Mouse (Mus musculus): ENCODE measurements around the gene Ptk7. TPM values are rescaled to one million over a fixed set of nuclear protein-coding genes. Genes with fewer than 3 reads are reported as not detected.

Ptk7 gene
- polyA plus RNA-seq, 1 experiment from 2014 or later = 86.6 TPM

DNA sequence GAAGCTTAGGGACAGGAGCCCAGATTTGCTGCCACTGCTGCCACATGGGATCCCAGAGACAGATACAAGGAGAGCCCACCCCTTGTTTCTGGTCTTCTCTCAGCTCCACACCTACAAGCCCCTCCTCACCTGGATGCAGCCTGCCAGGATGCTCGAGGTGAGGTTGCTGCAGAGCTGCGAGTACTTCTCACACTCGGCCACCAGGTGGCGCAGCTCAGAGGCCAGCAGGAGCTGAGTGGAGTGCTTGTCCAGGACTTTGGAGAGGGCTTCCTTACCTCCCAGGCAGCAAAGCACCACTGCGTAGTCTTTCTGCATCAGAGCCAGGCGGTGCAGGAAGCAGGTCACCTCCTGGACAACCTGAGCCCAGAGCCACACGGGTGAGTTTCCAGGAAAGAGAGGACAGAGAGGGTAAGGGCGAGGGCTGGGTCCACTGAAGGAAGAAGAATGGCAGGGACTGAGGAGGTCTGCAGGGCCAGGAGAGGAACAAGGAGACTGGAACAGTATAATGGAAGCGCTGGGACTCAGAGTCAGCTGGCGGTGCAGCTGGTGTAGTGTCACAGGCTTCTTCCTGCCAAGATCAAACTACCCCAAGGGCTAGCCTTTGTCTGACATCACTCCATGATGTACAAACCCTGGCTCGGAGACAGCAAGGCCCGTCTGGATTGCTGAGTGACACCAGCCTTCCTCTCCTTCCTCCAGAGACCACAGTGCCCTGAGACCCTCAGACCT, 103.6 kb downstream of the Ptk7 start:
- in situ Hi-C loops (cut with MboI; ENCODE audit: low pct_unique_long_range_greater_than_20kb) = no loop called here
- no peaks in the 10 kb centered on the region for H3K27me3 ChIP-seq
- ChIA-PET POLR2A (no interaction called here), CTCF (interaction anchor here (0.7 to 1.6 kb wide), 6 partner anchors 10 to 26 kb away, joined by 3 to 4 read pairs (median 4); partner anchors contain the start of gene Cul9)
- peak; percentile 28 for ATAC-seq
- no peak for DNase-seq (ENCODE audit: low read depth, low spot score)
- no peak for TF ChIP-seq CTCF (IDR thresholded peaks at IDR 0.05)

DNA sequence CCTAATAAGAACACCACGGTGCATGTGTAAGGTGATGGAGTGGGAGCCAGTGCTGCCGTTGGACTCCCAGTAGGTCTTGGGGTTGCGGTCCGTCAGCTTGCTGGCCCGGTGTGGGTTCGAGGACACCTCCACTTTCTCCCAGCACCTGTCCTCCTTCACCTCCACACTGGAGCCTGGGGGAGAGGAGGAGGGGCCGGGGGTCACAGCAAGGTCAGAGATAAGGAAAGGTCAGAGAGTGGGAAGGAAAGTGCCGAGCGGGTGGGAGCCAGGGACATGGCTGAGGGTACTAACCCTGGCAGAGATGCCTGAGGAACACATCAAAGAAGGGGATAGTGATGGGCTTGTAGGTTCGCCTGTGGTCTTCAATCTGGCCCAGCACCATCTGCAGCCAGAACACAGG, 104.2 kb downstream of the Ptk7 start:
- H3K27me3 ChIP-seq = no peaks in the 10 kb centered on the region
- ATAC-seq (no peak), DNase-seq (ENCODE audit: low read depth, low spot score) (no peak)
- in situ Hi-C loops (cut with MboI; ENCODE audit: low pct_unique_long_range_greater_than_20kb) = no loop called here
- no peak for TF ChIP-seq CTCF (IDR thresholded peaks at IDR 0.05)
- CTCF ChIA-PET = interaction anchor here (0.8 to 1.6 kb wide), 5 partner anchors 9 to 27 kb away, joined by 3 to 4 read pairs (median 4); partner anchors contain the start of gene Cul9
- POLR2A ChIA-PET = no interaction called here

DNA sequence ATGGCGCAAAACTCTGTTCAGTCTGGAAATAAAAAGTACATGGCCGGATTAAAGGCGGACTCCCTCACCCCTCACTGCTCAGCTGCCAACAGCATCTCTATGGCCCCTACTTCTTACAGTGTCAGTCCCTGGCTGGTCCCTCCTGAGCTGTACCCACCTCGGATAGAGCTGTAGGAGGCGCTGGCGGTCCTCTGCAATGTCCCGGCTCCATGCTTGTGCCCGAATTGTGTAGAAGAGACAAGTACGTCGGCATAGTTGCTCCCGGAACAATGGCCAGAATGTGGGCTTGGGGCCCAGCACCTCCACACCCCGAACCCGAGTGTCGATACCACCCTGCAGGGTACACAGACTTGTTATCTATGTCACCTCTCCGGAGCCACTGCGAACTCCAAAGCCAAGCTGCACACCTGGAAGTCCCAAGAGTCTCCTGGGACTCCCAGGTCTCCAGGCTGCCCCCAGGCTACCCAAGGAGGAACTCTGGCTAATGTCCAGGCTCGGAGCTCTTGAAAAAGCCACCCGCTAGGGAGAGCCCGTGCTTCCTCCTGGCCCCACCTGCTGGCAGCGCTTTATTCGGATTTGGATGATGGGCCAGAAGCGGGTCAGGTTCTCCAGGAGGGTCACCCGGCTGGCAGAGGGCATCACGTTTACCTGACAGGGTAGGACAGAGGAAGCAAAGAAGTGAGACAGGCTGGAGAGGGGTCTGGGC, 107.2 kb downstream of the Ptk7 start:
- CTCF ChIA-PET = no interaction called here
- DNase-seq (ENCODE audit: low read depth, low spot score) (no peak), ATAC-seq (no peak)
- TF ChIP-seq CTCF (IDR thresholded peaks at IDR 0.05) = no peak
- H3K27me3 ChIP-seq = no peaks in the 10 kb centered on the region
- in situ Hi-C loops (cut with MboI; ENCODE audit: low pct_unique_long_range_greater_than_20kb) = no loop called here
- POLR2A ChIA-PET = no interaction called here

DNA sequence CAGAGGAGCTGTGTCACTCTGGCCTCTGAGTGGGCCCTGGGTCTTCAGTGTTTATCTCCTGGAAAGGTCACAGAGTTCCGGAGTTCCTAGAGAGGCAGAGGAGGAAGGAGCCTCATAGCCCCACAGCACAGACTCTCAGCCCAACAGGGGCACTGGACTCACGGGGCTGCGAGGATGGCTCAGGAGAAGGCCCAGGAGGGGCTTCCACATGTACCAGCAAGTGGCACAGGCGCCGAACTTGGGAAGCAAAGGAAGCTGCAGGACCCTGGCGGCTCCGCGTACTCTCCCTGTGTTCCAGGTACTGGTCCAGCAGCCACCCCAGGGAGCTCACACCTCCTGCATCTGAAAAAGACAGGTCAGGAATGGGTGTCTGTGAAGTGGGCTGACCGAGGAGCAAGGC, 108.1 kb downstream of the Ptk7 start:
- no peak for ATAC-seq
- in situ Hi-C loops (cut with MboI; ENCODE audit: low pct_unique_long_range_greater_than_20kb) = no loop called here
- no peak for TF ChIP-seq CTCF (IDR thresholded peaks at IDR 0.05)
- POLR2A ChIA-PET = no interaction called here
- no peaks in the 10 kb centered on the region for H3K27me3 ChIP-seq
- no peak for DNase-seq (ENCODE audit: low read depth, low spot score)
- CTCF ChIA-PET = no interaction called here

DNA sequence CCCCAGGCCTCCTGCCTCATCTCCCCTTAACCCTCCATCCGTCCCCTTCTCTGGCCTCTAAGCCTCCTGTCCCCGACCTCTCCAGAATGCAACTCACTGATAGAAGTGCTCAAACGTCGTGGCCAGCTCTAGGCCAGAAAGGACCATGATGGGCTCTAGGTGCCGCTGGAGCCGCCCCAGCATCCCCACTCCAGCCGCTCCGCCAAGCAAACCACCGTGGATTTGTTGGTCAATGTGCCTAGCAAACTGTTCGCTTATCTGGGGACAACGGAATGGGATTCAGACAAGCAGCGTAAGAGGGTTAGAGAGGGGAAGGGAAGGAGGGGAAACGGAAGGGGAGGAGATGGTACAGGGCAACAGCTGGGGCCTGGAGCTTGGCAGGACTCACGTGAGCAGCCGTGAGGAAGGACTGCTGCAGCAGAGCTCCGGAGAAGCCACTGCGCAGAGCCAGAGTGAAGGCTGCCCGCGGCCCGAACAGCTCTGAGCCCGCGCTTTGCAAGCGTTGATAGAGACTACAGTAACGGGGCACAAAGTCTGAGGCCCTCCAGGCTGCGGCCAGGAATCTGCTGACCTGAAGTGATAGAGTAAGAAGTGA, 108.8 kb downstream of the Ptk7 start:
- in situ Hi-C loops (cut with MboI; ENCODE audit: low pct_unique_long_range_greater_than_20kb) = no loop called here
- DNase-seq (ENCODE audit: low read depth, low spot score) = no peak
- no peak for ATAC-seq
- H3K27me3 ChIP-seq = no peaks in the 10 kb centered on the region
- ChIA-PET POLR2A (no interaction called here), CTCF (no interaction called here)
- no peak for TF ChIP-seq CTCF (IDR thresholded peaks at IDR 0.05)

DNA sequence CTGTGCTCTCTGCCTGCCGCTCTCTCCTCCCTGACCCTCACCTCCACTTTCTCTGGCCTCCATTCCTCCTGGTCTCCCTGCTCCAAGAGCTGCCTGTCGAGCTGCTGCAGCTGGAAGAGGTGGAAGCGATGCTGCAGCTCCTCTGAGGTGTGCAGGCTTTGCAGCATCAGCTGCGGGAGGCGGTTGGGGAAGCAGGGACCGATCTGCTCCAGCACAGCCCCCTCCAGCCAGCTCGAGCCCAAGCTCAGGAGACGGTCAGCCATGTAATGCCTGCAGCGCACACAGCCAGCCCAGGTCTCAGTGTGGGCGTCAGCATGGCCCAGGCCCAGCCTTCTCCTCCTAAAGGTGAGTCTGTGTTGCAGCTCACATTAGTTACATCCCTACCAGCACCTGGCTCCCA, 109.3 kb downstream of the Ptk7 start:
- ATAC-seq = no peak
- no peaks in the 10 kb centered on the region for H3K27me3 ChIP-seq
- in situ Hi-C loops (cut with MboI; ENCODE audit: low pct_unique_long_range_greater_than_20kb) = no loop called here
- DNase-seq (ENCODE audit: low read depth, low spot score) = no peak
- CTCF ChIA-PET = no interaction called here
- TF ChIP-seq CTCF (IDR thresholded peaks at IDR 0.05) = no peak
- POLR2A ChIA-PET = no interaction called here

Other genes with a start within 250 kb of the Ptk7 start
- 18.6 TPM for gene Zfp318, start 245.8 kb downstream of the Ptk7 start, polyA plus RNA-seq (2021)
- gene Crip3, start 200.6 kb downstream of the Ptk7 start, polyA plus RNA-seq (2021) = not detected
- gene Slc22a7, start 191.0 kb downstream of the Ptk7 start, polyA plus RNA-seq (2021) = not detected
- gene Ttbk1, start 141.8 kb downstream of the Ptk7 start, polyA plus RNA-seq (2021) = 0.21 TPM
- 16.9 TPM for gene Dnph1, start 132.8 kb downstream of the Ptk7 start, polyA plus RNA-seq (2021)
- 34.3 TPM for gene Cul9, start 83.1 kb downstream of the Ptk7 start, polyA plus RNA-seq (2021)
- gene Srf, start 73.3 kb downstream of the Ptk7 start, polyA plus RNA-seq (2021) = 72.1 TPM
- 42.3 TPM for gene Klc4, start 16.5 kb upstream of the Ptk7 start, polyA plus RNA-seq (2021)
- gene Mrpl2, start 16.7 kb upstream of the Ptk7 start, polyA plus RNA-seq (2021) = 124 TPM
- 109 TPM for gene Cul7, start 20.8 kb upstream of the Ptk7 start, polyA plus RNA-seq (2021)
- 46.4 TPM for gene Rrp36, start 44.8 kb upstream of the Ptk7 start, polyA plus RNA-seq (2021)
- gene Mea1, start 49.3 kb upstream of the Ptk7 start, polyA plus RNA-seq (2021) = 150 TPM
- gene Klhdc3, start 51.4 kb upstream of the Ptk7 start, polyA plus RNA-seq (2021) = 61.4 TPM
- 87.8 TPM for gene Ppp2r5d, start 75.6 kb upstream of the Ptk7 start, polyA plus RNA-seq (2021)
- gene Pex6, start 82.0 kb upstream of the Ptk7 start, polyA plus RNA-seq (2021) = 39.9 TPM
- 0.21 TPM for gene Gnmt, start 99.7 kb upstream of the Ptk7 start, polyA plus RNA-seq (2021)
- gene Cnpy3, start 122.7 kb upstream of the Ptk7 start, polyA plus RNA-seq (2021) = 110 TPM
- 0.12 TPM for gene Ptcra, start 134.2 kb upstream of the Ptk7 start, polyA plus RNA-seq (2021)
- gene 2310039H08Rik, start 143.1 kb upstream of the Ptk7 start, polyA plus RNA-seq (2021) = 24.4 TPM
- gene Rpl7l1, start 153.2 kb upstream of the Ptk7 start, polyA plus RNA-seq (2021) = 119 TPM
- 16.4 TPM for gene Bicral, start 229.0 kb upstream of the Ptk7 start, polyA plus RNA-seq (2021)